Mouse (Mus musculus): ENCODE data around the gene Btk. TPM values are rescaled to one million over a fixed set of nuclear protein-coding genes. Genes with fewer than 3 reads are reported as not detected.
"Not testable (repeated sequence)": the region's sequence is repeated elsewhere in the genome, so short reads cannot be mapped to it uniquely, and the experiment has no call there.

The Btk gene
- polyA plus RNA-seq, 2 experiments = 10.9 to 16.3 TPM

- Histone ChIP-seq H3K4me1 (replicated peaks; ENCODE audit: control insufficient read depth in 2 of 2, insufficient read depth in 2 of 2, low read length in 1 of 2) (peaks cover 0 to 3% of the 10 kb centered on the region in 2 experiments; a peak in 3 of 4 replicates), H3K9me3 (ENCODE audit: control insufficient read depth, low read length) (no peaks in the 10 kb centered on the region), H3K9ac (replicated peaks) (peak within 1 kb of the TSS; percentile 73), H3K4me2 (ENCODE audit: low read depth) (peak within 1 kb of the TSS; percentile 74), H3K36me3 (replicated peaks; ENCODE audit: control insufficient read depth, insufficient read depth, low read depth) (no peaks in the 10 kb centered on the region), H3K27ac (peak within 1 kb of the TSS; percentile 65), H3K27me3 (ENCODE audit: control insufficient read depth, insufficient read depth, low read length) (no peaks in the 10 kb centered on the region), H3K4me3 (ENCODE audit: insufficient read depth in 1 of 2, low read depth in 2 of 2, low read length in 2 of 2) (peak within 1 kb of the TSS; percentile 69 to 95)
- WGBS (ENCODE audit: insufficient replicate concordance) = 10% methylated on average over 43 of the region's 61 CpGs
- ATAC-seq (ENCODE audit: insufficient read depth) (peak; percentile 90), DNase-seq (ENCODE audit: low read depth in 3 of 3, low spot score in 3 of 3) (peak; percentile 36 to 50 (median 45))
- TF ChIP-seq CTCF (IDR thresholded peaks at IDR 0.05; ENCODE audit: low read depth) (no peak), EP300 (IDR thresholded peaks at IDR 0.05; ENCODE audit: low read depth) (no peak)
These were observed 42.0 kb downstream of the Btk start, which contains the start of gene Timm8a1 for GRCm38 (mm10) chrX:134541145-134541954. Gene Timm8a1, minus strand, starts transcription at chrX:134541865.

- TF ChIP-seq CTCF (IDR thresholded peaks at IDR 0.05; ENCODE audit: low read depth) (no peak), EP300 (IDR thresholded peaks at IDR 0.05; ENCODE audit: low read depth) (no peak)
- H3K9me3 ChIP-seq (ENCODE audit: control insufficient read depth, low read length) = no peaks in the 10 kb centered on the region
- H3K4me3 ChIP-seq (ENCODE audit: insufficient read depth in 1 of 2, low read depth in 2 of 2, low read length in 2 of 2) = peak overlapping the region; percentile 69 to 95
- peak overlapping the region; percentile 71 for H3K9ac ChIP-seq (replicated peaks)
- 20% methylated on average over 12 of the region's 12 CpGs for WGBS (ENCODE audit: insufficient replicate concordance)
- DNase-seq (ENCODE audit: low read depth in 3 of 3, low spot score in 3 of 3) (peak in 1 of 3 experiments; percentile 22), ATAC-seq (ENCODE audit: insufficient read depth) (no peak)
- peak overlapping the region; percentile 29; the same call in 1 of the 2 replicates for H3K27ac ChIP-seq
- no peaks in the 10 kb centered on the region for H3K36me3 ChIP-seq (replicated peaks; ENCODE audit: control insufficient read depth, insufficient read depth, low read depth)
- peak overlapping the region; percentile 74 for H3K4me2 ChIP-seq (ENCODE audit: low read depth)
- H3K4me1 ChIP-seq (replicated peaks; ENCODE audit: control insufficient read depth in 2 of 2, insufficient read depth in 2 of 2, low read length in 1 of 2) = peaks cover 0 to 3% of the 10 kb centered on the region in 2 experiments; a peak in 3 of 4 replicates
- H3K27me3 ChIP-seq (ENCODE audit: control insufficient read depth, insufficient read depth, low read length) = no peaks in the 10 kb centered on the region
These were observed 42.8 kb downstream of the Btk start for GRCm38 (mm10) chrX:134540414-134541135.

GRCm38 (mm10) chrX:134539795-134540194 lies 43.6 kb downstream of the Btk start:
- H3K4me2 ChIP-seq (ENCODE audit: low read depth) = peak overlapping the region; percentile 74
- 15% methylated on average over 10 of the region's 10 CpGs for WGBS (ENCODE audit: insufficient replicate concordance)
- not testable (repeated sequence) for H3K9me3 ChIP-seq (ENCODE audit: control insufficient read depth, low read length); H3K27me3 ChIP-seq (ENCODE audit: control insufficient read depth, insufficient read depth, low read length); H3K36me3 ChIP-seq (replicated peaks; ENCODE audit: control insufficient read depth, insufficient read depth, low read depth); H3K4me1 ChIP-seq (replicated peaks; ENCODE audit: control insufficient read depth in 2 of 2, insufficient read depth in 2 of 2, low read length in 1 of 2); H3K27ac ChIP-seq
- peak overlapping the region; percentile 69 to 95 for H3K4me3 ChIP-seq (ENCODE audit: insufficient read depth in 1 of 2, low read depth in 2 of 2, low read length in 2 of 2)
- peak; percentile 34 for ATAC-seq (ENCODE audit: insufficient read depth)
- H3K9ac ChIP-seq (replicated peaks) = peak overlapping the region; percentile 71
- DNase-seq (ENCODE audit: low read depth in 3 of 3, low spot score in 3 of 3) = peak in 2 of 3 experiments; percentile 31 to 32
- peak; percentile 74 for TF ChIP-seq CTCF (IDR thresholded peaks at IDR 0.05; ENCODE audit: low read depth)

GRCm38 (mm10) chrX:134533346-134533745 lies 50.0 kb downstream of the Btk start:
- ATAC-seq (ENCODE audit: insufficient read depth) = no peak
- DNase-seq (ENCODE audit: low read depth in 3 of 3, low spot score in 3 of 3) = no peak
- H3K4me3 ChIP-seq (ENCODE audit: insufficient read depth in 1 of 2, low read depth in 2 of 2, low read length in 2 of 2) = no peak overlapping the region
- no peaks in the 10 kb centered on the region for H3K4me1 ChIP-seq (replicated peaks; ENCODE audit: control insufficient read depth in 2 of 2, insufficient read depth in 2 of 2, low read length in 1 of 2)
- H3K27me3 ChIP-seq (ENCODE audit: control insufficient read depth, insufficient read depth, low read length) = no peaks in the 10 kb centered on the region
- no peak overlapping the region for H3K9ac ChIP-seq (replicated peaks)
- WGBS (ENCODE audit: insufficient replicate concordance) = 74% methylated on average over 2 of the region's 2 CpGs
- TF ChIP-seq EP300 (IDR thresholded peaks at IDR 0.05; ENCODE audit: low read depth) = no peak
- TF ChIP-seq CTCF (IDR thresholded peaks at IDR 0.05; ENCODE audit: low read depth) = no peak
- H3K9me3 ChIP-seq (ENCODE audit: control insufficient read depth, low read length) = no peaks in the 10 kb centered on the region
- H3K27ac ChIP-seq = no peak overlapping the region
- H3K36me3 ChIP-seq (replicated peaks; ENCODE audit: control insufficient read depth, insufficient read depth, low read depth) = no peaks in the 10 kb centered on the region
- H3K4me2 ChIP-seq (ENCODE audit: low read depth) = no peak overlapping the region

- Histone ChIP-seq H3K9me3 (ENCODE audit: control insufficient read depth, low read length) (no peaks in the 10 kb centered on the region), H3K36me3 (replicated peaks; ENCODE audit: control insufficient read depth, insufficient read depth, low read depth) (no peaks in the 10 kb centered on the region), H3K4me1 (replicated peaks; ENCODE audit: control insufficient read depth in 2 of 2, insufficient read depth in 2 of 2, low read length in 1 of 2) (peaks cover 0 to 10% of the 10 kb centered on the region in 2 experiments; a peak in 1 of 4 replicates), H3K4me3 (ENCODE audit: insufficient read depth in 1 of 2, low read depth in 2 of 2, low read length in 2 of 2) (no peak overlapping the region), H3K27me3 (ENCODE audit: control insufficient read depth, insufficient read depth, low read length) (no peaks in the 10 kb centered on the region), H3K4me2 (ENCODE audit: low read depth) (no peak overlapping the region), H3K9ac (replicated peaks) (no peak overlapping the region), H3K27ac (no peak overlapping the region)
- WGBS (ENCODE audit: insufficient replicate concordance) = 43% methylated on average over 4 of the region's 4 CpGs
- ATAC-seq (ENCODE audit: insufficient read depth) (no peak), DNase-seq (ENCODE audit: low read depth in 3 of 3, low spot score in 3 of 3) (no peak)
- TF ChIP-seq EP300 (IDR thresholded peaks at IDR 0.05; ENCODE audit: low read depth) = no peak
- no peak for TF ChIP-seq CTCF (IDR thresholded peaks at IDR 0.05; ENCODE audit: low read depth)
These were observed 58.1 kb downstream of the Btk start for GRCm38 (mm10) chrX:134525260-134525659.

All from liver, embryonic 14.5 days (tissue).